Mouse (Mus musculus) heart, postnatal 0 days (tissue): ENCODE data around the gene Tmem30c. TPM values are rescaled to one million over a fixed set of nuclear protein-coding genes. Genes with fewer than 3 reads are reported as not detected.

Experiments
- ATAC-seq: fragments of 200-750 bp; cut with Nextera tagmentation; 2 replicates; pipeline ENCODE4 v1.8.0; 2017; ENCODE audit warnings: low read depth, moderate number of reproducible peaks, moderate library complexity; ENCODE audit not compliant: insufficient read depth
- DNase-seq: peaks from one replicate; pipeline ENCODE4 v3.0.0-alpha.2; 2016; ENCODE audit warnings: low spot score
- H3K27ac ChIP-seq: fragments of 300-500 bp; sonication (generic); 2 replicates; pipeline ENCODE4 v1.5.1; 2014; ENCODE audit warnings: low read depth, mild to moderate bottlenecking
- H3K27me3 ChIP-seq: fragments of 300-500 bp; sonication (generic); 2 replicates; pipeline ENCODE4 v1.6.1; 2014; ENCODE audit warnings: low read length, mixed read lengths; ENCODE audit not compliant: control insufficient read depth, insufficient read depth
- H3K36me3 ChIP-seq: fragments of 300-500 bp; sonication (generic); replicated peaks from 2 replicates; pipeline ENCODE4 v1.6.1; 2014; ENCODE audit warnings: low read length, mixed read lengths; ENCODE audit not compliant: control insufficient read depth, insufficient read depth
- H3K4me1 ChIP-seq: fragments of 300-500 bp; sonication (generic); 2 replicates; pipeline ENCODE4 v1.6.1; 2014; ENCODE audit warnings: antibody characterized with exemption; ENCODE audit not compliant: control insufficient read depth, insufficient read depth
- H3K4me2 ChIP-seq: fragments of 300-500 bp; sonication (generic); 2 replicates; pipeline ENCODE4 v1.6.1; 2014; ENCODE audit warnings: low read depth, mild to moderate bottlenecking, low read length, moderate library complexity
- H3K4me3 ChIP-seq: fragments of 300-500 bp; sonication (generic); 2 replicates; pipeline ENCODE4 v1.5.1; 2014; ENCODE audit warnings: low read depth, low read length
- H3K9ac ChIP-seq: fragments of 300-500 bp; sonication (generic); replicated peaks from 2 replicates; pipeline ENCODE4 v1.6.1; 2014; ENCODE audit warnings: low read depth, low read length, mixed read lengths
- H3K9me3 ChIP-seq: fragments of 300-500 bp; sonication (generic); replicated peaks from 2 replicates; pipeline ENCODE4 v1.6.1; 2016; ENCODE audit warnings: low read length; ENCODE audit not compliant: control insufficient read depth
- CTCF ChIP-seq: IDR thresholded peaks from 2 replicates; pipeline ENCODE4 v1.5.1; 2016; ENCODE audit warnings: antibody characterized with exemption, control low read depth, low read depth
- EP300 ChIP-seq: IDR thresholded peaks from 2 replicates; pipeline ENCODE4 v1.6.1; 2016; ENCODE audit warnings: antibody characterized with exemption, low read depth
- WGBS: fragments of 180-500 bp; shearing (Covaris S2); extraction: QIAGEN DNeasy Blood & Tissue Kit; methylation state at CpG from one replicate; pipeline ENCODE4 v1.1.7; 2014; 5-methylcytosine and 5-hydroxymethylcytosine counted together
- polyA plus RNA-seq: library from polyadenylated mRNA; unstranded; fragments of >200 nt; fragmentation: Nextera tagmentation; extraction: Ambion mirVana; gene quantifications from 2 replicates; pipeline ENCODE4 v1.2.1, GENCODE M21; 2015
- total RNA-seq: library from RNA; depleted of rRNA; stranded (reverse); fragments of >200 nt; gene quantifications from 2 replicates; pipeline ENCODE4 v1.2.3, GENCODE M21; 2014; ENCODE audit warnings: low replicate concordance

Tmem30c gene
- total and polyA plus RNA-seq, 2 experiments from 2014 or later, result 0.04 TPM; not detected in 1

DNA sequence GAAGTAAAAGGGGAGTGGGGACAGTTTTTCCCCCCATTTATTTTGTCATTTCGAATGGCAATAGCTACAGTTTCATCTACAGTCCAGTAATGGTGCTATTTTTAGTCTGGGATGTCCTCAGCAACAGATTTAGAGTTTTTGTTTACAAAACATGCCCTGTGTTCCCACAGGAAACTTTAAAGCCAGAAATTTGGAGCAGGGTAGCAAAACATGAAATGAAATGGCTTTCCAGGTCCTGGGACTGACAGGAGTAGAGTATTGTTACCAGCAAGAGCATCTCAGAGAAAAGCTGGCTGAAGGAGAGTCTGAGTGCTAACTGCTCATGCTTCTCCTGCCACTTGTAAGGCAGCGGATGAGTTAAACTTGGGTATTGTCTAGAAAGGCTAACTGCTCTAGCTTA, 37.4 kb upstream of the Tmem30c start:
- H3K9ac ChIP-seq, result no peak overlapping the region
- H3K27ac ChIP-seq, result peak overlapping the region; percentile 61
- no peaks in the 10 kb centered on the region for H3K36me3 ChIP-seq
- DNase-seq (no peak), ATAC-seq (no peak; the same call in 1 of the 2 replicates)
- TF ChIP-seq EP300 (no peak), CTCF (no peak)
- H3K9me3 ChIP-seq, result no peaks in the 10 kb centered on the region
- H3K4me1 ChIP-seq, result peaks cover 3% of the 10 kb centered on the region
- H3K4me2 ChIP-seq, result no peak overlapping the region
- WGBS, result 61% methylated on average over 2 of the region's 2 CpGs
- no peaks in the 10 kb centered on the region for H3K27me3 ChIP-seq
- H3K4me3 ChIP-seq, result no peak overlapping the region

DNA sequence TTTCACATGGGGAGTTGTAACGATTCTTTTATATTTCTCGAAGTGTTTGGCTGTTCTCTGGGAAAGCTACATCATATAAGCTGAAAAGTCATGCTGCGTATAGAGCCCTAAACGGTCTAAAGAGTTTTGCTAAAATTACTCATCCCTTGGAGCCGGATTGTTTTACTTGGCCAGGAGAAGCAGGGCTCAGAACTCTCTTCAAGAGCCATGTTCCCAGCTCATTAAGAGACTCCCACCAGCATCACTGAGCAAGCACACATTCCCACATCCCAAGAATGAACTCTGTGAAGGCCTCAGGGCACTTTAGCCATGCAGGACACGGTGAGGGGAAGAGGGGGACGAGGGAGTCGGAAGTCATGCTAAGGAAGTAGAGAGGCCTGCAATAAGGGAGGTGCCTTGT, 36.4 kb upstream of the Tmem30c start:
- H3K27ac ChIP-seq, result peak overlapping the region; percentile 61
- ATAC-seq (peak; percentile 56; the same call in 1 of the 2 replicates), DNase-seq (no peak)

DNA sequence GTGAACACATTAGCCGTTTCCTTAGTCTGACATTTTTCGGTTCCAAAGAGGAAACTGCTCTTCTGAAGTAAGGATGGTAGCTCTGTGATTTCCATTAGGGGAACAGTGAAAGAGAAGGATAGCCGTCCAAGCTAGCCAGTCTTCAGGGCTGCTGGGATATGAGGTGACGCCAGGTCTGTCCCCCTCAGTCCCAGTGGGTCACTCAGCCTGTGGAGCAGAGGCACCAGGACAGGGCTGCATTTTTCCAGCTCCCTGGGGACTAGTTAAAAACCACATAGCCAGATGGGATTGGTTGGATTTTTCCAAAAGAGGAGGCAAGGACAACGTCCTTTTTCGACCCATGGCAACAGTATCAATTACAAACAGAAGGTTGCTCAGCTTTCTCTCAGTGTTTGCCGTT, 34.3 kb upstream of the Tmem30c start:
- TF ChIP-seq CTCF (no peak), EP300 (no peak)
- Histone ChIP-seq H3K27me3 (no peaks in the 10 kb centered on the region), H3K9me3 (no peaks in the 10 kb centered on the region), H3K4me1 (peaks cover 3% of the 10 kb centered on the region), H3K9ac (no peak overlapping the region), H3K4me3 (no peak overlapping the region), H3K27ac (peak overlapping the region; percentile 53; the same call in 1 of the 2 replicates), H3K4me2 (no peak overlapping the region), H3K36me3 (0 out of 2 replicates have a peak, but pooled peaks cover under 1% of the 10 kb centered on the region)
- 57% methylated on average over 7 of the region's 7 CpGs for WGBS
- DNase-seq (no peak), ATAC-seq (no peak)

More for the DNA sequence above, 36.4 kb upstream of the Tmem30c start:
- TF ChIP-seq CTCF (no peak), EP300 (no peak)
- H3K9ac ChIP-seq, result no peak overlapping the region
- no peak overlapping the region for H3K4me2 ChIP-seq
- peaks cover 3% of the 10 kb centered on the region for H3K4me1 ChIP-seq
- H3K9me3 ChIP-seq, result no peaks in the 10 kb centered on the region
- WGBS, result 61% methylated on average over 8 of the region's 8 CpGs
- no peaks in the 10 kb centered on the region for H3K36me3 ChIP-seq
- no peak overlapping the region for H3K4me3 ChIP-seq
- H3K27me3 ChIP-seq, result no peaks in the 10 kb centered on the region

DNA sequence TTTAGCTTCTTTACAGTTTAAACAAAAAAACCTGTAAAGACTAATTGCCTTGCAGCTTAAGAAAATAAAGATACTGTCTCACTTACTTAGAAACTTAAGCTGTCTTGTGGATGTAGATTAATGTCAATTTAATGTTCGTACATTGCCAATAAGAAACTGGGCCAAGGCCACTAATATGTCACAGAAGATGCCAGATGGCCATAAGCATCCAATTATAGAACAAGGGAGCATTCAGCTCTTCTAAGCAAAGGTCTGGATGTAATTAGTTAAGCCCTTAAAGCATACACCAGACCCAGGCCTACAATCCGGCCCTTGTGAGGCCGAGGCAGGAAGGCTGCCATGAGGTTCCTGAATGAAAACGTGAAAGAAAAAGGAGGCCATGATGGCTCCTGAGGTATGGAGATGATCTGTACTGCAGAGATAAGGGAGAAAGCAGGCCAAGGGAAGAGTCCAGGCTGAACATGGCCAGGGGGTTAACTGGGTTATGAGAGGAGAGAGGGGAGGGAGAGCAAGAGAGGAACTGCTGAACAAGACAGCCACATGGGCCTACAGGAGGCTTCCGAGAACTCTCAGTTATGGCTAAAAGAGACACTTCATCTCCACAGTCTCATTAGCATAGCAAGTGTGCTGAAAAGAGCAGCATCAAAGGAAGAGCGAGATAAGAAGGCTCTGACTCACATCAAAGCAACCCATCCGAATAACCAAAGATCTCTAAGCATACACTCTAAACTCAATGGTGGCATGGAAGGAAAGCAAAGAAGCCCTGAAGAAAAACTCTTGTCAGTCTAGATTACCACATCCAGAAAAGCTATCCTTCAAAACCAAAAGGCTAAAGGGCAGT, 26.8 kb upstream of the Tmem30c start:
- Histone ChIP-seq H3K36me3 (0 out of 2 replicates have a peak, but pooled peaks cover 3% of the 10 kb centered on the region), H3K27me3 (no peaks in the 10 kb centered on the region), H3K27ac (no peak overlapping the region), H3K9ac (no peak overlapping the region), H3K4me2 (no peak overlapping the region), H3K4me1 (no peaks in the 10 kb centered on the region), H3K4me3 (no peak overlapping the region), H3K9me3 (no peaks in the 10 kb centered on the region)
- no peak for TF ChIP-seq CTCF
- TF ChIP-seq EP300, result no peak
- 59% methylated on average over 7 of the region's 7 CpGs for WGBS
- DNase-seq (no peak), ATAC-seq (no peak)

DNA sequence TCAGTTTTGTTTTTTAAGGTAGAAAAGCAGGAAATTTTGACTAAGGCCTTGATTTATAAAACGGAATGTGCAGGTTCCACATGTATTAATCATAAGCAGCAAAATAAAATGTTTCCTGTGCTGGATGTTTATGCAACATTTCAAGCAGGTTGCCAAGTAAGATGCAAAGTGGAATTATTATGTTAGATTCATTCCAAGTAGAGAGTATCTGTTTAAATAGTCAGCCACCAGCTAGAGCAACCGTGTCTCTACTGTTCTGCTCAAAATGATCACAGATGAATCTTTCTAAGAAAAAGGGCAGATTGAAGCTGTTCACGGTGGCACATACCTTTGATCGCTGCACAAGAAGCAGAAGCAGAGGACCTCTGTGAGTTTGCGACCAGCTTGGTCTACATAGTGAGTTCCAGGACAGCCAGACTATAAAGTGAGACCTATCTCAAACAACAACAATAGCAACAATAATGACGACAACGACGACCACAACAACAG, 26.0 kb upstream of the Tmem30c start:
- Histone ChIP-seq H3K4me1 (no peaks in the 10 kb centered on the region), H3K27ac (no peak overlapping the region), H3K9ac (no peak overlapping the region), H3K4me3 (no peak overlapping the region), H3K27me3 (no peaks in the 10 kb centered on the region), H3K4me2 (no peak overlapping the region), H3K9me3 (no peaks in the 10 kb centered on the region), H3K36me3 (0 out of 2 replicates have a peak, but pooled peaks cover 3% of the 10 kb centered on the region)
- 82% methylated on average over 8 of the region's 8 CpGs for WGBS
- no peak for TF ChIP-seq EP300
- TF ChIP-seq CTCF, result no peak
- DNase-seq (no peak), ATAC-seq (no peak)
